Mouse (Mus musculus): ENCODE data around the gene Mybph. TPM values are rescaled to one million over a fixed set of nuclear protein-coding genes. Genes with fewer than 3 reads are reported as not detected.

The Mybph gene
- polyA plus RNA-seq, 1 experiment from 2014 or later: 0.13 TPM

DNA sequence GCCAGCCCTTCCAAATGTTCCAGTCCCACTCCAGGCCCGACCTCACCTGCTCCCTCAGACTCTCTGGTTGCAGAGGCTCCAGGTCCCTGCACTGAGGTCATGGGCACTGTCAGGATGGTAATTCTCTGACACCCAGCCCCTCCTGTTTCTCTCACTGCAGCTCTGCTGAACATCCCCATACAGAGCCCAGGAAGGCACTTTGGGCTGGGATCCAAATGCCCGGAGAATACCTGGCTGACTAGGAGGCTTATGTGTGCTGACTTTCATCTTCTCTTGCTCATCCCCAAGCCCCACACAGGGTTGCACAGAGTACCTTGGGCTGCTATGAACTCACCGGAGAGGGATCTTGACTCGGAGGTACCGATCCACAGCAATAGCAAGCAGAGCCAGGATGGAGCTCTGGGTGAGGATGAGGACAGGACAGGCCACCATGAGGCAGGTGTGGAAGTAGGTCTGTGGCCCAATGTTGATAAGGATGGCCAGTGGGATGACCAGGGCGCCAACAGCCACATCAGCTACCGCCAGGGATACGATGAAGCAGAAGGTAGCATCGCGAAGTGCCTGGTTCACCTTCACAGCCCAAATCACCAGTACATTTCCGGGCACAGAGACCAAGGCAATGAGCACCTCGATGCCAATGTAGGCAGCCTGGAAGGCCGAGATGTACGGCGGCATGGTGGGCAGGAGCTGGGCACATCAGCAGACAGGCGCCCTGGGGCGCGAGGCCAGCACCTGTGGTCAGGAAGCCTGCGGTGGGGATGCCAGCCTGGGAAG lies 40.6 kb downstream of the Mybph start:
- Histone ChIP-seq H3K27me3 (ENCODE audit: insufficient read depth, low read length) (0 out of 2 replicates have a peak, but pooled peaks cover 3% of the 10 kb centered on the region), H3K4me3 (replicated peaks; ENCODE audit: low read depth, low read length) (peak overlapping the region; percentile 31), H3K27ac (peak overlapping the region; percentile 81), H3K4me2 (ENCODE audit: low read length) (peak overlapping the region; percentile 68), H3K36me3 (ENCODE audit: insufficient read depth, low read length) (no peaks in the 10 kb centered on the region), H3K9me3 (replicated peaks; ENCODE audit: low read length) (no peaks in the 10 kb centered on the region), H3K9ac (ENCODE audit: low read depth, low read length) (no peak overlapping the region), H3K4me1 (replicated peaks; ENCODE audit: insufficient read depth, low read length) (peaks cover 18% of the 10 kb centered on the region; the same call in 1 of the 2 replicates)
- WGBS: 53% methylated on average over 19 of the region's 19 CpGs
- TF ChIP-seq CTCF (IDR thresholded peaks at IDR 0.05; ENCODE audit: low read depth): no peak
- ATAC-seq (replicated peaks; ENCODE audit: low FRiP score, low read depth): no peak
- no peak for DNase-seq (ENCODE audit: low spot score)

DNA sequence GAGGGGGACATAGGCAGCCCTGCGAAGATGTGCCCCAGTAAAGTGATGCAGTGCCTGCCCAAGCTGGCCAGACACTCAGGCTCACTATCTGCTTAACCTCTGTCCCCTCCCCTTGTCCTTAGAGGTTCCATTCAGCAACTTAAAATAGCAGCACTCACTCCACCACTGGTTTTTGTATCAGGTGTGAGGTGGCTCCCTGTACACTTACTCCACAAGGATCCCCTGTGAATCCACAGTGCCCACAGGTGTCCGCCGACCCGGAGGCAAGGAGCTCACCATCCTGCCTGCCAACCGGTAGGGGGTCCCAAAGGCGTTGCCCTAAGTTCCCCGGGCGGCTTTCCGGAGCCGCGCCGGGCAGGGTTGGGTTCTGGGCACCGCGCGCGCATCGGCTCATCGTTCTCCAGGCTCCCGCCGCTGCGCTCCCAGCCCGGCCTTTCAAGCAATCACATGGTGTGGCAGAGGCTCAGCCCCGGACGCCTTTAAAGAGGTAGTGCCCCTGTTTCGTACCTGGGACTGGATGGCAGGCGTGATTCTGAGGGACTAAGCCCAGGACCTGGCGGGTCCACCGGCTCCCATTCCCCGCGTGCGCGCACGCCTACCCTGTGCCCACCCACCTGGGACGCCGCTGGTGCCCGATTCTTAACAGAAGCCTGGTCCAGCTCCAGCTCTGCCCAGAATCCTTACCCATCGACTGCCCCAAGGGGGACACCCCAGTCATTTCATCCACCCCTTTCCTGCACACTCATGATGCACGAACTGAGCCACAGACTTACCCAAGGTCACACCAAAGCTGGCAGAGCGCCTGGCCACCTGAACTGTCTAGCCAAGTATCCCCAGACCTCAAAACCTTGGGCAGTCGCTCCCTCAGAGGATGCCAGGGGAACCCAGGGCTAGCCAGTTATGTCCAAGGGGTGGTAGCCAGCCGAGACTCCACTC lies 41.5 kb downstream of the Mybph start:
- peak; percentile 34; the same call in 1 of the 2 replicates for ATAC-seq (replicated peaks; ENCODE audit: low FRiP score, low read depth)
- 1% methylated on average over 41 of the region's 41 CpGs for WGBS
- DNase-seq (ENCODE audit: low spot score): peak; percentile 60

DNA sequence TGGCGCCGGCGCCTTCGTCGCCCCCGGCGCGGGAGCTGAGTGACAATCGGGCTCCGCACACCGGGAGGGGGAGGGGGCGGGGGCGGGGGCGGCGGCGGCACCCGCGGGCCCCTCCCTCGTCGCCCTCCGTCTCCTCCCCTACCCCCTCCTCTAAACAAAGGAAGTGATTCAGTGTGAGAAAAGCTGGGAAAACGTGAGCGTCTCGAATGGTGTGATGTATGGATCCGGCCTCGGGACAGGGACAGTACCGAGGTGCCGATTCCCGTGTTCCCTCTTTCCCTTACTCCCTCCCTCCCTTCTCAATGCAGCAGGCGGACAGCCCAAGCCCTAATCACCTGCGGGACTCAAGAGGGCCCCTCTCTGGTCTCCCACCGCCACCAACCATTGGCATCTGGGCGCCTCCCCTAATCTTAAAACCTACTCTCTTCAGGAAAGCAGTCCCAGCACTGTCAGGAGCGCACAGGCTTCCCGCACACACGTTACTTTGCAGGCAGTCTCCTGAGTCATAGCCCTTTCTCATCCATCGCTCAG lies 42.2 kb downstream of the Mybph start, which contains the start of gene Adora1:
Gene Adora1, minus strand, starts transcription at position 41 of the 531 bp plus-strand sequence.
- ATAC-seq (replicated peaks; ENCODE audit: low FRiP score, low read depth): no peak

More for the DNA sequence above, 41.5 kb downstream of the Mybph start:
- Histone ChIP-seq H3K4me2 (ENCODE audit: low read length) (peak overlapping the region; percentile 68), H3K9ac (ENCODE audit: low read depth, low read length) (peak overlapping the region; percentile 46; the same call in 1 of the 2 replicates), H3K9me3 (replicated peaks; ENCODE audit: low read length) (no peaks in the 10 kb centered on the region), H3K4me3 (replicated peaks; ENCODE audit: low read depth, low read length) (peak overlapping the region; percentile 31), H3K4me1 (replicated peaks; ENCODE audit: insufficient read depth, low read length) (peaks cover 18% of the 10 kb centered on the region; the same call in 1 of the 2 replicates), H3K27ac (peak overlapping the region; percentile 81; the same call in 1 of the 2 replicates), H3K36me3 (ENCODE audit: insufficient read depth, low read length) (no peaks in the 10 kb centered on the region), H3K27me3 (ENCODE audit: insufficient read depth, low read length) (0 out of 2 replicates have a peak, but pooled peaks cover 3% of the 10 kb centered on the region)
- 0 out of 2 replicates have a peak, but pooled peaks have one; percentile 10 for TF ChIP-seq CTCF (IDR thresholded peaks at IDR 0.05; ENCODE audit: low read depth)

DNA sequence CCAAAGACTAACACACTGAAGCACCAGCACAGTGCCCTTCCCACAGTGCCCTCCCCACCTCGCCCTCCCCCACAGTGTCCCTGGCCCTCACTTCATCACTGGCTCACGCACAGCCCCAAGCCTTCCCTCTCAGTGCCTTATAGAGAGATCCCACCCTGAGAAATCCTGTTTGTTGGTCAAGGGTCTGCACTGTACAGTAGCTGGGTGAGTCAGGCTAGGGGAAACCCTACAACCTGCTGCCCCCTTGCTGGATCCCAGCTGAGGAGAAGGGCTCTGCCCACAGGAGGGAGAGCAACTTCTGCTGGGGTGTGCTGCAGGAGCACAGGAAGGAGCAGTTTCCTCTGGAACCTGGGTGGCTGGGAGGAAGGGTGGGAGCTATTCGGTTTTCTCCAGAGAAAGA lies 42.9 kb downstream of the Mybph start:
- peaks cover 18% of the 10 kb centered on the region; the same call in 1 of the 2 replicates for H3K4me1 ChIP-seq (replicated peaks; ENCODE audit: insufficient read depth, low read length)
- no peak for TF ChIP-seq CTCF (IDR thresholded peaks at IDR 0.05; ENCODE audit: low read depth)
- no peaks in the 10 kb centered on the region for H3K9me3 ChIP-seq (replicated peaks; ENCODE audit: low read length)
- H3K4me3 ChIP-seq (replicated peaks; ENCODE audit: low read depth, low read length): no peak overlapping the region
- peak overlapping the region; percentile 68 for H3K4me2 ChIP-seq (ENCODE audit: low read length)
- DNase-seq (ENCODE audit: low spot score) (no peak), ATAC-seq (replicated peaks; ENCODE audit: low FRiP score, low read depth) (no peak)
- 0 out of 2 replicates have a peak, but pooled peaks cover 3% of the 10 kb centered on the region for H3K27me3 ChIP-seq (ENCODE audit: insufficient read depth, low read length)
- no peak overlapping the region for H3K27ac ChIP-seq
- WGBS: 47% methylated on average over 3 of the region's 3 CpGs
- H3K36me3 ChIP-seq (ENCODE audit: insufficient read depth, low read length): no peaks in the 10 kb centered on the region
- H3K9ac ChIP-seq (ENCODE audit: low read depth, low read length): no peak overlapping the region

More for the DNA sequence above, 42.2 kb downstream of the Mybph start, which contains the start of gene Adora1:
- H3K4me2 ChIP-seq (ENCODE audit: low read length): peak within 1 kb of the TSS; percentile 68
- 0 out of 2 replicates have a peak, but pooled peaks cover 3% of the 10 kb centered on the region for H3K27me3 ChIP-seq (ENCODE audit: insufficient read depth, low read length)
- peak within 1 kb of the TSS; percentile 31 for H3K4me3 ChIP-seq (replicated peaks; ENCODE audit: low read depth, low read length)
- DNase-seq (ENCODE audit: low spot score): no peak
- H3K36me3 ChIP-seq (ENCODE audit: insufficient read depth, low read length): no peaks in the 10 kb centered on the region
- H3K9ac ChIP-seq (ENCODE audit: low read depth, low read length): peak within 1 kb of the TSS; percentile 46; the same call in 1 of the 2 replicates
- TF ChIP-seq CTCF (IDR thresholded peaks at IDR 0.05; ENCODE audit: low read depth): no peak
- 1% methylated on average over 34 of the region's 37 CpGs for WGBS
- no peaks in the 10 kb centered on the region for H3K9me3 ChIP-seq (replicated peaks; ENCODE audit: low read length)
- H3K4me1 ChIP-seq (replicated peaks; ENCODE audit: insufficient read depth, low read length): peaks cover 18% of the 10 kb centered on the region; the same call in 1 of the 2 replicates
- H3K27ac ChIP-seq: peak within 1 kb of the TSS; percentile 81; the same call in 1 of the 2 replicates

DNA sequence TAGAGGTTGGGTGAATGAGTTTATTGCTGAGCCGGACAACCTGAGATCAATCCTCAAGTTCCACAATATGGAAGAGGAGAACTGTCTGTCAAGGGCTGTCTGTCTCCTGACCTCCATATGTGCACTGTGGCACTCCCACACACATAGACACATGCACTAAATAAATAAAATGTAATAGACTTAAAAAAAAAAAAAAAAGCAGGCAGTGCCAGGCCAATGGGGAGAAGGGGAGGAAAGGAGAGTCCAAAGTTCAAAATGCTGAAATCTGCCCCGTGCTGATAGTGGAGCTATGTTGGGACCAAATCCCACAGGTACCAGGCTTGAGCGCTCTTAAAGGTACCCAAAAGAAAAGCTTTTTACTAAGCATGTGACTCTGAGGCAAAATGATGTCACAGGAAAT lies 44.2 kb downstream of the Mybph start:
- no peak for TF ChIP-seq CTCF (IDR thresholded peaks at IDR 0.05; ENCODE audit: low read depth)
- ATAC-seq (replicated peaks; ENCODE audit: low FRiP score, low read depth): no peak
- no peak for DNase-seq (ENCODE audit: low spot score)

More for the DNA sequence above, 44.2 kb downstream of the Mybph start:
- no peaks in the 10 kb centered on the region for H3K36me3 ChIP-seq (ENCODE audit: insufficient read depth, low read length)
- no peak overlapping the region for H3K9ac ChIP-seq (ENCODE audit: low read depth, low read length)
- 65% methylated on average over 3 of the region's 3 CpGs for WGBS
- peaks cover 15% of the 10 kb centered on the region; the same call in 1 of the 2 replicates for H3K4me1 ChIP-seq (replicated peaks; ENCODE audit: insufficient read depth, low read length)
- H3K4me2 ChIP-seq (ENCODE audit: low read length): no peak overlapping the region
- H3K27ac ChIP-seq: no peak overlapping the region
- no peak overlapping the region for H3K4me3 ChIP-seq (replicated peaks; ENCODE audit: low read depth, low read length)
- 0 out of 2 replicates have a peak, but pooled peaks cover 3% of the 10 kb centered on the region for H3K27me3 ChIP-seq (ENCODE audit: insufficient read depth, low read length)
- no peaks in the 10 kb centered on the region for H3K9me3 ChIP-seq (replicated peaks; ENCODE audit: low read length)

Data from kidney, postnatal 0 days (tissue).